Mouse (Mus musculus) v-Abl transformed pro-B cells (cell line): ENCODE results near the gene Abcc4.

ENCODE experiments used
- in situ Hi-C, 2 experiments: fragments of 400-800 bp; cut with MboI; formaldehyde crosslinking; loops; one replicate each; pipeline ENCODE4 v1.15.1; 2025; ENCODE audit not compliant: unreplicated experiment in 2 of 2

Gene Abcc4

DNA sequence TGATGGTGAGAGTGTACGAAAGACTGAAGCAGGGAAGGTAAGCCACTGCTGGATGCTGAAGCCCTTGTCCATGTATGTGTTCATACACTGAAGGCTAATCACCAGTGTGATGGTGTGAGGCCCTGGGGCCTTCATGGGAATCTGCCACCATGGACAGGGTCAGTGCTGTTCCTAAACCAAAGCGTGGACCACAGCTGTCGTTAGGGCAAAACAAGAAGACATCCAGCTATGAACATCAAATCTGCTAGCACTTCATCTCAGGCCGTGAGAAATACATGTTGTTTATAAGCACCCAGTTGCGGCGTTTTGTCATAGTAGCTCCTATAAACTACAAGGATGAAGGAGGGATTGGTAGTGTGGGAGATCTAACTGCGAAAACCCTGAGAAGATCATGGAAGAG is 97.7 kb downstream of the Abcc4 start:
- in situ Hi-C loops = loop anchor here in 1 of 2 experiments (10.0 kb wide), 2 partner anchors 384 to 416 kb away; no protein-coding TSS in a partner anchor

DNA sequence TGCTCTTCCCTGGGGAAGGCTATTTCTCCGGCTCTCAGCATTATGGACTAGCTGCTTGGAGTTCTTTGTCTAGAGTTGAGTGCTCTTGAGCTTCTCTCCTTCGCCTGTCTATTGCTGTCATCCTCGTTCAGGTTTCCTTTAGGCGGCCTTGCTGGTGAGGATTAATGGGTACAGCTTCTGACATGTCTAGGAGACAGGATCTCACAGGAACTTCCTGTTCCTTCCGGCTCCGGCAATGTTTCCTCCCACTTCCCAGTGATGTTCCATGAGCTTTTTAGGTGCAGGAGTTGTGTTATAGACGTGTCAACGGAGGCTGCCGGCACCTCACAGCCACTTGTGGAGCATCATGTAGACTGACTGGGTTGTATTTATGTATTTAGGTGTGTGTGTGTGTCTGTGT is 99.5 kb downstream of the Abcc4 start:
- in situ Hi-C loops = loop anchor here in 1 of 2 experiments (10.0 kb wide), 2 partner anchors 382 to 418 kb away; no protein-coding TSS in a partner anchor

DNA sequence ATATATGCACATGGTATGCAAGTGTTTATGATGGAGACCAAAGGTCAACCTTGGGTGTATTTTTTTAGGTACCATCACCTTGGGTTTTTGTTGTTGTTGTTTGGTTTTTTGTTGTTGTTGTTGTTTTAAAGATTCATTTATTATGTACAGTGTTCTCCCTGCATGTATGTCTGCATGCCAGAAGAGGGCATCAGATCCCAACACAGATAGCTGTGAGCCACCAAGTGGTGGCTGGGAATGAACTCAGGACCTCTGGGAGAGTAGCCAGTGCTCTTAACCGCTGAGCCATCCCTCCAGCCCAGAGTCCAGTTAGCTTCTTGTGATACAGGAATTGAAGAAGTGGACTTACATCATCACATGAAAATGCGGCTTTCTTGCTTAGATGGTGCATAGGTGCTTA is 101.1 kb downstream of the Abcc4 start:
- in situ Hi-C loops = loop anchor here in 1 of 2 experiments (10.0 kb wide), 2 partner anchors 380 to 420 kb away; no protein-coding TSS in a partner anchor

DNA sequence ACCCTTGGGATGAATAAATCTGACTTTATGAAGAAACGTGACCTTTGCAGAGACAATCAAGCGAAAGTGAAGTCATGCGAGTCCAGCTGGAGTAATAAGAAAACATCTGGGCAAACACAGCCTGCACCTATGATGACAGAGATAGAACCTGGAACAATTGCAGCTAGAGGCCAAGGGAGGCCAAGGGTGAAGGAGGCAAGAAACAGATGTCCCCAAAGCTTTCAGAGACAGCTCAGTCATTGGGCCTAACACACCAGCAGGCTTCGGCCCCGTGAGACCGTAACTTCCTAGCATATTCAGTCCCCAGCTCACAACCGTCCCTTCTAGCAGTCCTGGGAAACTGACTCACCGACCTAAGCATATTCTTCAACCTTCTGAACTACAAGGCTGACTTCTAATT is 104.0 kb downstream of the Abcc4 start:
- in situ Hi-C loops = loop anchor here in 1 of 2 experiments (10.0 kb wide), 2 partner anchors 377 to 423 kb away; no protein-coding TSS in a partner anchor

DNA sequence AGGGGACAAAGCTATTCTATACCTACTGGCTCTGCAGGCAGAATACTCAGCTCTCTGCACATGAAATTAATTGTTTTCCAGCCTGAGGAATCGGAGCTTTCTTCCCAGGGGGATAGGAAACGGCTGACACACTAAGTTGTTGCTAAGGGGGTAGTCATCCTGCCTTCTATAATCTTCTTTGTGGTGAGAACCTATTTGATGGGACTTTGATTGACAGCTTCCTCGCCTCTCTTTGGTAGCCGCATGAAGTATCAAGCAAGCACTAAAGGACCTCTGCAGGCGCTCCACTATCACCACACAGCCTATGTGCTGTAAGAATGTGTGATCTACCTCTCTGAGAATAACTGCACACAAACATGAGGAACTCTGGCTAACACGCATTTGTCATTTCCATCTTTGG is 105.3 kb downstream of the Abcc4 start:
- in situ Hi-C loops = loop anchor here in 1 of 2 experiments (10.0 kb wide), 2 partner anchors 376 to 424 kb away; no protein-coding TSS in a partner anchor

DNA sequence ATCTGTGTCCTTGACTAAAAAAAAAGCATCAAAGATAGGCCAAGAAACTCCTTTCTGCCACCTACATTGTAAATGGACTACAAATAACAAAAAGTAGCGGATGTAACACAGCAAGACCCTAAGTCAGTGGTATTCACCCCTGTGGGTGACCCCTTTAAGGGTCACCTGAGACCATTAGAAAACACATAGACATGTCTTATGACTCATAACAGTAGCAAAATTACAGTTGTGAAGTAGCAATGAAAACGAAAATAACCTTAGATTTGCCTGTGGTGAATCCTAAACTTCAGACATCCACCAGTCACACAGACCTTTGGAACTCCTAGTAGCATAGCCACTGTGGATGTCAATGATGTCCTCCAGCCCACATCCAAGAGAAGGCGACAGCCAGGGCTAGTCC is 107.3 kb downstream of the Abcc4 start:
- in situ Hi-C loops = no loop called here

DNA sequence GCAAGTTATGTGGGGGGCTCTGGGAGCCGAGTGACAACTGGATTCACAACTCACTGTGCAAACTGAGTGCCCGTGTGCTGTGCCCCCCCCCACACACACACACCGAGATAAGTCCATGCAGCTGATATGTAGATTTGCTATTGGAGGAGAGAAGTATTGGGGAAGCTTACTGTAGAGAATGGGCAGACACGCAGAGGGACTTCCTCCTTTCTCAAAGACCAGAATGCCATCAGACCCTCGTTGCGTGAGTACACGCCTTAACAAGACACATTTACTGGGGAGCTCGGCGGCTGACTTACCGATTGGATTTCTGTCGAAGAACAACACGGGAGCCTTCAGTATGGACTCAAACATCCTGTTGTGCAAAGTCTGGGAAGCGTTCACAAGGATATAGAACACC is 111.6 kb downstream of the Abcc4 start:
- in situ Hi-C loops = loop anchor here (5.0 kb wide), 2 partner anchors 432 to 442 kb away; no protein-coding TSS in a partner anchor

DNA sequence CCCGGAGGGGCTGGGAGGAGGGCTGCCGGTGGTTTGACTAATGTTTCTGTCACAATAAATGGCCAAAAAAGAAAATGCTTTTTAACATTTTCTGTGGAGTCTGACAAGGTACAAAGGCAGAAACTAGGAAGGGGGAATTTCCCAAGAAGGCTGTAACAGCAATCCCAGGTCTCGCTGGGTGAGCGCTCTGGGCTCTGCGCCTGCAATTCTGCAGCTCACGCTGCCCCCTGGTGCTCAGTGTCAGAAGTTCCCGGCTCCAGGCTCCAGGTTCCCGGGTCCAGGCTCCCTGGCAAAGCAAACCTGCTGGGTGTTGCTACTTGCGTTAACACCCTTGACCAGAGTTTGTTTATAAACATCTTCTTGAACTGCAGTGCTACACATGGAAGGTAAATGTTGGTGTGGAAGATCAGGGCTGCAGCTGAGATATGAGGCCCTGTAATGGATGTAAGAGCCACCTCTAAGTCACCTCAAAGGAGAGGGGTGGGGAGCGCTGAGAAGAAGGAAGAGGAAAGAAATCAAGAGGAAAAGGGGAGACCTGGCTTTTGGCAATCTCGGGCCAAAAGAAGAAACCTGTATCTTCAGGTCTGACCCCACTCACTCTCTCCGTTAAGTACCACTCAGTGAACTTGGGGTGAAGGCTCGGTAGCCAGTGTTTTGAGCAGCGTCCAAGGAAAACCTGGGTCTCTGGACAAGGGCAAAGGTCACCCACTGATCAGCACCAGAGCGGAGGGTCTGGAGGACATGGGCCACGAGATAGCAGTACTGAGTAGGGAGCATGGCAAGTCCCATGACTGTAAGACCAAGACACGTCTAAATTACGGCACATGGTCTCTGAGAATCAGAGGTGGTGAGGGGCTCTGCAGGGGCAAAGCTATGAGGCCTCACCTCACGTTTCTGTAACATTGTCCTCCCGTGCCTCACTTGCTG is 114.3 kb downstream of the Abcc4 start:
- in situ Hi-C loops = loop anchor here (5.0 kb wide), 2 partner anchors 429 to 439 kb away; no protein-coding TSS in a partner anchor

DNA sequence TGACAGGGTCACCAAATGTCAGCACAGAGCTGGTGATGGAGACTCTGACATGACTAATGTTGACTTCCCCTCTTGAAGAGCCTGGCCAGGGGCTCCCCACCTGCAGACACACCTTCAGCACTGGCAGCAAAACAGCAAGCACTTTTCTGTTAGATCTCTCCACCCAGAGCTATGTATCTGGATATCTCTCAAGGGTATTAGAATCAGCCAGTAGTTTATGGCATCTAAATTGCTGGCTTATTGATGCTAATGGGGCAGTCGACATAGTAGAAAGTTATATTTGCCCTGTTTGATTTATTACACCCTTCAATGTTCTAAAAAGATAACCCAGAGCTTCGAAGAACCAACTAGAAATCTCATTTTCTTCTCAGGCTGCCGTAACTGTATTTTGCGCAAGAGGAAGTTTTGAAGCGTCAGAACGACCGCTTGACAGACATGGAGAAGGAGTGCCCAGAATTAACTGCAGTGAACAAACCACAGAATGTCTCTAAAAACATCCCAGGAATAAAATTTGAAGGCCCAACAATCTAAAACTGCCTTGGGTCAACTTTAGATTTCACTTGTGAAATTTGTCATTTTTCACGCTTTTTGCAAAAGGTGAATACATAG is 123.6 kb downstream of the Abcc4 start:
- in situ Hi-C loops = no loop called here

DNA sequence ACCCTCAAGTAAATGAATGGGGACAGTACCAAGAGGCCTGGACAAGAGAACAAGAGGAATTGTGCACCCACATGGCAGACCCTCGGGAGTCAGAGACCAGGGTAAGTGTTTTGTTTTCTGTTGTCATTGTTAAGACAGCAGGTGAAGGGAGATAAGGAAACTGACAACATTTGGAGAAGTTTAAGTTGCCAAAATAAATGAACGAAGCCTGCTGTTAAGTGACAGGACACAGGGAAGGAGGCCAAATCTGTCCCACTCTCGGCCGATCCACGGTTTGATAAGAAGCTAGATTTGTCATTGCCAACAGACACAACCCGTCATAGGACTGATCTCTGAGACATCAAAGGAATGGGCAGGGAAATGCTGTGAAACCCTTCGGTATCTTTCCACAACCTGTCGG is 124.3 kb downstream of the Abcc4 start:
- in situ Hi-C loops = no loop called here

DNA sequence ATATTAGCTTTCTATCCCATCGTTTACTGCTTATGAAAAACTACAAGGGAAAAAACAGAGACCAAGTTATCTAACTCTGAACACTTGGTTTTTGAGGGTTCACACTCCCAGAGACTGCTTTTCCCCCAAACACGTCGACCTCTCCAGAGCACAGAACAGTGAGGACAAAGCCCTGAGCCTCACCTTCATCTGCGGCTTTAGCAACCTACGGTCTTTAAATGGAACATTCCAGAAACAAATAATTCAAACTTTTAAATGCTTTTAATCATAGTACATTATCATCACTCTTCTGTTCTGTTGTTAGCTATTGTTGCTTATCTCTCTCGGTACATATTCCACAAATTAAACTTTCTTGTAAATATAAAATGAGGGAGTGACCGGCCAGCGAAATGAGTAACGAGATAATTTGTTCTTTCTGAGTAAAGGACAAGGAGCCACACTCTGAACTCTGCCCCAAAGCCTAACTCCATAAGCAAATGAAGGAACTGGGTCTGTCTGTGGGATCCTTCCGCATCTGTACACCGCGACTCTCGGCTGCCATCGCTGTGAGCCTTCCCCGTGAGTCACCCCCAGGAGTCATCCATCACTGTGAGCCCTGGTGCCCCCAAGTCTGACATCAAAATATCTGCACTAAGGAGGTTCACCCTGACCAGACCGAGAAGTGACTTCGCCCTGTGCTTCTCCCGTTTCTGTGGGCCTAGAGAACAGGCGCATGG is 126.8 kb downstream of the Abcc4 start:
- in situ Hi-C loops = no loop called here

DNA sequence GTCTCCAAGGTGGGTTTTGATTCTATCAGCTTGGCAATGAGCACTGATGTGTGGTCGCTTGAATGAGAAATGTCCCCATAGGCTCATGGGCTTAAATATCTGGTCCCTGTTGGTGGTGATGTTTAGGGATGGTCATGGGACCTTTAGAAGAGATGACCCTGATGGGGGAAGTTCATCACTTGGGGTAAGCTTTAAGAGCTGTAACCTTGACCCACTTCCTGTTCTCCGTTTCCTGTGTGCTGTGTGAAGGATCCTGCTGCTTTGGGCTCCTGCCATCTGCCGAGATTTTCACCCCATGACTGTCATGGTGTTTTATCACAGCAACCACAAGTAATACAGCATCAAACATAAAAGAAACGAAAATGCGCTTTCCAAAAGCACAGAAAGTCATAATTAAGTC is 128.1 kb downstream of the Abcc4 start:
- in situ Hi-C loops = no loop called here

DNA sequence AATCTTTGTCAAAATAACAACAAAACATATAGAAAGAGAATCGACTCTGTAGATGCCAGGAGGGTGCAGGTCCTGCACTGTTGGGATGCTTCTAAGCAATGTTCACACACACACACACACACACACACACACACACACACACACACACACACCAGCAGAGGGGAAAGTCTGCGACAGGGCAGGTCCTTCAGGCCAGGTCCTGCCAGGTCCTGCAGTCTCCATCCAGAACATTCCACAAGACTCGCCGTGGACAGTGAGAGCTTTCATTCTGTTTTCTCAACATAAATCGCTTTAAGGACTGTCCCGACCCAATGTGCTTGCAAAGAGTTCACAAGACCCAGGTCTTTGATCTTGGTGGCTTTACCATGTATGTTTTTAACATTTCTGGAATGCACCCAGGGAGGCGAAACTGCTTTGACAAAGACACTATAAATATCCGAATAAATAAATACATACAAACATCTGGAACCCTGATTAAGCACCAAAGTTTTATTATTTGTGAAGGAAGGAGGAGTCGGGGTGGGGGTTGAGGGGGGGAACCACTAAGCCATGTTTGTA is 133.3 kb downstream of the Abcc4 start:
- in situ Hi-C loops = no loop called here

DNA sequence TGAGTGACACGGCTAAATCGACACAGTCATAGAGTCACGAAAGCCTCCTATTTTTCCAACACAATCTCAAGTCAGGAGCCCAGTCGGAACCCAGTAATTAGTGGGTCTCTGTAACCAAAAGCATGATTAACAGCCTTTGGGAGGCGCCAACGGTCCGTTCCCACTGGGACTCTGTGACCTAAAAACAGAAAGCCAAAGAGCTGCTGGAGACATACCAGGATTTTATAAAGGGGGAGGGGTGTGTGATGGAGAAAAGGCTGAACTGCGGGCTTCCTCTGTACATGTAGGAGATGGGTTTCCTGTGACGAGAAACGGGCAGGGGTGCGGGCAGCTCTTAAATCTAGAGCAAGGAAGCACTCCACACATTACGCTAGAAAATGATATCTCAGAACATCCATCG is 136.4 kb downstream of the Abcc4 start:
- in situ Hi-C loops = loop anchor here in 1 of 2 experiments (10.0 kb wide), 1 partner anchor 55 kb away; no protein-coding TSS in a partner anchor

DNA sequence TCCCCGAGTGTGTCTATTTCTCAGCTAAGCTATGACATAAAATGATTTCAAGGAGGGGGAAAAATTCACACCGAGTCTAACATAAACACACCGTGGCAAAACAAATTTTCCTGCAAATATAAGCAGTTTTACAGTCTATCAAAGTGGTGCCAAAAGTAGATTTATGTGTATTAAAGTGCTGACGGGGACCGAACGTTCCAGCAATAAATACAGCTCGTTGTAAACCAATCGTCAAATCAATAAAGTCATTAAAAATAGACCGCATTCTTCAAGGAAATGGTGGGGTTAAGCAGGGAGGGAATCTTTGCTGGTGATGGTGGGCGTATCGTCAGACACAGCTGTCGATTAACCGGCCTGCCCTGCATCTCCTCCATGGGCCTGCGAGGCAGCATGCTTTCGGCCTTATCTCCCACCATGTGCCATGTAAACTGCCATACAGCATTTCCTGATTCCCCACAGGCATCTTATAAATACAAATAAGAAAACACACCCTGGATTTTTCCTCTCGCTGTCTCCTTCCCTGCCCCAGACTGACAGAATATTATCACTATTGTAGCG is 137.8 kb downstream of the Abcc4 start:
- in situ Hi-C loops = loop anchor here in 1 of 2 experiments (10.0 kb wide), 1 partner anchor 57 kb away; no protein-coding TSS in a partner anchor

DNA sequence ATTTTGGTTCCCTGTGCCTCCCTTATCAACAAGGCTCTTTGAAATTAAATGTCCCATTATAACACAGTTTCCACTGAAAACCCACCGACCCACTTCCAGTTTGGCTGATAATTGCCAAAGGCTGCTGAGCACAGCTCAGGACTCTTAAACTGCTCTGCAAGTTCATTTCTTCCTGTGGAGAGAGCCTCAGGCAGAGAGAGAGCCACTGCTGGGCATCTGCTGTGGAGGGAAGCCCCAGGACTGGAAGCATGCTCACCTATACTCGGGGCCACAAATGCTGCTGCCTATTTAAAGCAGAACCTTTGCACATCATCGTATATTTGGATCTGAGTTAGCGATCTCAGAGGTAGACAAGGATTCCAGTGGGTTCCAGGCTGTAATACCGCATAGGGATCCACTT is 139.2 kb downstream of the Abcc4 start:
- in situ Hi-C loops = loop anchor here in 1 of 2 experiments (10.0 kb wide), 1 partner anchor 58 kb away; no protein-coding TSS in a partner anchor

DNA sequence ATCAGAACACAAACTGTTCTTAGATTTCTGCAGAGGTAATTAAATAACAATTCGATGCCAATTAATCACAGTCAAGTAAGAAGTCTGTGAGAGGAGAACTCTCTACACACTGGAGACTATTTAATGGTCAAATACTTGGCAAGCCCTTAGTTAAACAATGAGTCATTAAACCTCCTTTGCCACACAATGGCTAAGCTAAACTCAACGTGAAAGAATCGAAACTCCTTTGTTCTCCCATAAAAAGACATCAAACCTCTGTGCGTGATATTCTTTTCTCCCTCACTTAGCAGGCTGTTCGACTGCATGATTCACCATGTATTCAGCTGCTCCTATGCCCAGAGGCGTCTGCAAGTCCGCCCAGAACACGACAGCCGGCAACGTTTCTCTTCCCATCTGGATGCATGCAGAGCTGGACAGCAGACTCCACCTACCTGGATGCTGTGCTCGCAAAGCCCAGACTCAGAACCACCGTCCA is 139.8 kb downstream of the Abcc4 start:
- in situ Hi-C loops = loop anchor here in 1 of 2 experiments (10.0 kb wide), 1 partner anchor 59 kb away; no protein-coding TSS in a partner anchor

DNA sequence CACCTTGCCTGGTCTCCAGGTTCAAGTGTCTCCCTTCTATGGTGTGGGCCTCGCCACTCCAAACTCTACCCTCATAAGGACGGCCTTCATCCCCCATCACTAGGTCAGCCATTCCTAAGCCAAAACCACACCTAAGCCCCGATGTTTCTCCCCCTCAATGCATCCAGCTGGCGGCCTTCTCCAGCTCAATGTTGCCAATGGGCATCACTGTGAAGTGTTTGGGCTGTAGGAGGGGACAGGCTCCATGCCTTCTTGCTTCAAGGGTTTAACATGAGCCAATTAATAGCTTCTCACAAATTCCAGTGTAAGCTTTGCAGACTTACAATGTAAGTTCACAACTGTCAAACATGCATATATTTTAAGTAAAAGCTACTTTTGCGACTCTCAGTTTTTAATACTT is 140.3 kb downstream of the Abcc4 start:
- in situ Hi-C loops = loop anchor here in 1 of 2 experiments (10.0 kb wide), 1 partner anchor 59 kb away; no protein-coding TSS in a partner anchor

DNA sequence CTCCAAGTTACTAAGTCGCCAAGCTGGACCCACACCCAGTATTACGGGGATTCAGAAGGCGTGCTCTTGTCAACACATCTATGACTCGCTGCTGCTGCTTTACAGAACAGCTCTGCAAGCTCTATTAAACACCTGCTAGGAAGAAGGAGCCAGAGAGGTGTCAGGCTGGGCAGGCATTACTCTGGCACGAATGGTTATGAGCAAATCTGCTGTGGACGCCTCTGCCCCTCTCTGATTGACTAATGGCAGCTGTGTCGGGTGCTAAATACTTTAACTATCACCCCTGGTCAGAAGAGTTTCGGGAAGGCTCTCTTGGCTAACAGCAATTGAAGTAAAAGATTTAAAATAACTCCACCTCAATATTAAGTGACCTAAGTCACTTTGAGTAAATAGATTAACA is 142.4 kb downstream of the Abcc4 start:
- in situ Hi-C loops = loop anchor here in 1 of 2 experiments (10.0 kb wide), 1 partner anchor 61 kb away; no protein-coding TSS in a partner anchor
